Mouse (Mus musculus) effector memory CD4-positive, alpha-beta T cell, adult 7 months (primary cell): ENCODE data around the gene Vmn2r2. TPM values are rescaled to one million over a fixed set of nuclear protein-coding genes. Genes with fewer than 3 reads are reported as not detected.

Source experiments
- polyA plus RNA-seq: library from polyadenylated mRNA; unstranded; fragments of 100-300 nt; shearing (Covaris generic); gene quantifications from one replicate; pipeline ENCODE4 v1.2.1, GENCODE M21; 2017

The Vmn2r2 gene
- polyA plus RNA-seq = 0.22 TPM

DNA sequence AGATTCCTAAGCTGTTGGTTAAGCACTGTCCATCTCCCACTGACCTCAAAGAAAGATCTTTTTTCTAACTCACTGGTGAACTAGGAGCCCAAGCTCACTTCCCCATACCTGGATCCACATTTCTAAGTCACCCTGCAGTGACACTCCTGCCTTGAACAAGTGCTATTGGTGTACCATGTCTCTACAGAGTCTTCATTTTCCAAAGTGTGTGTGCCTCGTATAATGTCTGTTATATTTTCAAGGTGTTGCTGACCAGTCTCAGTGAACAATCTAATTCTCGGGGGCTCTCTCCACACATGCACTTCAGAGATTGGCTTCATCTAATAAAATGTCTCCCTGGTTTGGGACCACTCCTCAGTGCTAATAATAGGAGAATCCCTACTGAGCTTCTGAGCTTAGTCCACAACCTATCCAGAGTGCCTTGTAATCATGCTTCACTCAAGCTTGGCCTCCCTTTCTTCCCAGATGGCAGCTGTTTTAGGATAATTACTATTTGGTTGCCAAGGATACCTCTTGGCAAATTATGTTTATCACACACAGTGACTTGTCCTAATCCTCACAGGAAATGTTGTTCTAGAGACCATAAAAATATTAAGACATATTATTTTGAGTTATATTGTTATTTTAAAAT is at the start of gene Vmn2r2:
Vmn2r2 (minus strand) TSS at position 51 of the 631 bp plus-strand sequence.

DNA sequence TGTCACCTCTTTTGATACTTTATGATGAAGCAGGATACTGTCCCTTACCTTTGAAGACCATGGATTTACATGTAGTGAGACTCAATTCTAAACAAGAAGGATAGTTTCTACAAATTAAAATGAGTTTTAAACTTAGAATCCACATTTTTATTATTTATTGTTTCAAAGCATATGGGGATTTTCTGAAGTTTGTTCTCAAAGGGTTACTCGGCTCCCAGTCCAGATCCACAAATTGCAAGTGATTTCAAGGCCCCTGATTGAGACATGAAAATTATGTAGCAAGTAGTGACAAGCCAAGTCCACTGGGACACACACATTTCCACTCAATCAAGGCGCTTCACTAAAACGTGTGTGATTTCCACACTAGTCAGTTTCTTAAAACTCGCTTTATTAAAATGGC is 60.5 kb downstream of the Vmn2r2 start, which contains the start of gene Vmn2r1:
Vmn2r1 (plus strand) TSS at position 301 of the 400 bp plus-strand sequence.

Other genes starting within 250 kb of the Vmn2r2 start
- 0.22 TPM for gene Plch1, start 242.5 kb downstream of the Vmn2r2 start, polyA plus RNA-seq
- 7.5 TPM for gene E130311K13Rik, start 212.5 kb downstream of the Vmn2r2 start, polyA plus RNA-seq
- gene Slc33a1, start 177.2 kb downstream of the Vmn2r2 start, polyA plus RNA-seq = 10.9 TPM
- 19.3 TPM for gene Gmps, start 165.8 kb downstream of the Vmn2r2 start, polyA plus RNA-seq
- gene Vmn2r1, start 60.4 kb downstream of the Vmn2r2 start, polyA plus RNA-seq = not detected
- 0.10 TPM for gene Vmn2r3, start 147.8 kb upstream of the Vmn2r2 start, polyA plus RNA-seq